In the genomic region with DNA sequence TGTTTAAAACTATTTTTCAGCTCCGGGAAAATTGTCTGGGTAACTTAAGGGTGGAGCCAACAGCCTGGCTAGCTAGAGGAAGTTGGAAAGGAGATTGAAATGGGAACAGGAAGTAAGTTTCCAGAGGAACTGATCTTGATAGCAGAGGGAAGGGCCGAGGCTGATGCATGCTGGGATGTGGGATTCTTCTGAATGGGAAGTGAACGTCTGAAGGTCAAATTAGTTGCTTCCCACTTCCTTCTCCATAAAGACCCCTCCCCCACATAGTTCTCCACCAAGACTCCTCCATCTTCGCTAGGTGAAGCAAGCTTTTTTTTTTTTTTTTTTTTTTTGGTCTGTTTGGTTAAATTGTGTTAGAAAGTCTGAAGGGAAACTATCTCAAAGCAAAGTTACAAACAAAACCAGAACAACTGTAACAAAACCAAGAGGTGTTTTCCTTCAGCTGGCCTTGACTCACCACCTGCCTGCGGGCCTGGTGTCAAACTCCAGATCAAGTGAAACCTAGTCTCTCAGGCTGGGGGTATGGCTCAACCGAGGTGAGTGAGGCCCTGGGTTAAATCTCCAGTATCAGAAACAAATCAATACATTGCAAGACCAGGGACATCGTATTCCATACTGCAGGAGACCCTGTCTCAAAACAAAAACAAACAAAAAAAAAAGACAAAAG, we compare ENCODE assay signal across 12 mouse cellular contexts. TPM values are rescaled to one million over a fixed set of nuclear protein-coding genes. Genes with fewer than 3 reads are reported as not detected.
A peak's percentile ranks its signal among the peaks of the same experiment; 100 is the strongest.
DNase-seq lines count a peak whose midpoint lies in the region; ATAC-seq and TF ChIP-seq lines count a peak whose summit lies in the region.
"Had no signal": no experiment of that assay in that cellular context is flagged by ENCODE, and none has a peak within 500 bp of the region (broad histone marks: within the 10 kb centered on the region; RNA-seq: fewer than 3 reads in every experiment).

No protein-coding gene starts in this region.

- H3K27me3 ChIP-seq in liver, postnatal 0 days (ENCODE audit: insufficient read depth, low read length): no peaks in the 10 kb centered on the region
- no peaks in the 10 kb centered on the region for H3K27me3 ChIP-seq in kidney, embryonic 16.5 days (ENCODE audit: insufficient read depth, low read length)
- H3K27me3 ChIP-seq in small intestine, adult 2 months (ENCODE audit: control insufficient read depth, insufficient read depth, low read length): no peaks in the 10 kb centered on the region
- H3K27me3 ChIP-seq: embryonic facial prominence, embryonic 13.5 days; limb, embryonic 12.5 days; neural tube, embryonic 12.5 days had no signal

- 34% methylated on average over 7 of the region's 7 CpGs for WGBS in liver, postnatal 0 days (ENCODE audit: insufficient replicate concordance)
- WGBS in kidney, embryonic 16.5 days: 59% methylated on average over 7 of the region's 7 CpGs
- 40% methylated on average over 7 of the region's 7 CpGs for WGBS in small intestine, adult 2 months

- H3K36me3 ChIP-seq in liver, postnatal 0 days (replicated peaks; ENCODE audit: insufficient read depth, low read length): no peaks in the 10 kb centered on the region
- no peaks in the 10 kb centered on the region for H3K36me3 ChIP-seq in kidney, embryonic 16.5 days (ENCODE audit: insufficient read depth, low read length)
- no peaks in the 10 kb centered on the region for H3K36me3 ChIP-seq in small intestine, adult 2 months (ENCODE audit: control insufficient read depth, insufficient read depth, low read length)
- H3K36me3 ChIP-seq: embryonic facial prominence, embryonic 13.5 days; limb, embryonic 12.5 days; neural tube, embryonic 12.5 days had no signal

- no peak for TF ChIP-seq POLR2A in small intestine, adult 2 months (IDR thresholded peaks at IDR 0.05; ENCODE audit: low read depth, low read length)

- H3K4me2 ChIP-seq in liver, postnatal 0 days (ENCODE audit: low read depth, low read length): 0 out of 2 replicates have a peak overlapping the region, but pooled peaks have one; percentile 9
- H3K4me2 ChIP-seq in kidney, embryonic 16.5 days (replicated peaks; ENCODE audit: low read depth, low read length): no peak overlapping the region
- H3K4me2 ChIP-seq: embryonic facial prominence, embryonic 13.5 days; limb, embryonic 12.5 days; neural tube, embryonic 12.5 days had no signal

- TF ChIP-seq CTCF in liver, postnatal 0 days (IDR thresholded peaks at IDR 0.05; ENCODE audit: low read depth): no peak
- no peak for TF ChIP-seq CTCF in small intestine, adult 2 months (IDR thresholded peaks at IDR 0.05; ENCODE audit: extremely low read depth, insufficient read length, insufficient replicate concordance, low read depth, low read length)

- H3K4me3 ChIP-seq in liver, postnatal 0 days (ENCODE audit: low read depth, low read length): no peak overlapping the region
- no peak overlapping the region for H3K4me3 ChIP-seq in brown adipose tissue, adult 24 weeks (ENCODE audit: insufficient read depth, low read depth, low read length)
- no peak overlapping the region for H3K4me3 ChIP-seq in kidney, embryonic 16.5 days (ENCODE audit: low read length)
- no peak overlapping the region for H3K4me3 ChIP-seq in small intestine, adult 2 months (ENCODE audit: low read depth, low read length)
- H3K4me3 ChIP-seq: embryonic facial prominence, embryonic 13.5 days; limb, embryonic 12.5 days; neural tube, embryonic 12.5 days had no signal

- peaks cover 9% of the 10 kb centered on the region; the same call in 1 of the 2 replicates for H3K4me1 ChIP-seq in liver, postnatal 0 days (ENCODE audit: insufficient read depth)
- peaks cover 4% of the 10 kb centered on the region for H3K4me1 ChIP-seq in brown adipose tissue, adult 24 weeks (ENCODE audit: control insufficient read depth, insufficient read depth, insufficient read length, low read length)
- H3K4me1 ChIP-seq in kidney, embryonic 16.5 days (ENCODE audit: insufficient read depth, low read length): no peaks in the 10 kb centered on the region
- peaks cover under 1% of the 10 kb centered on the region; the same call in 1 of the 2 replicates for H3K4me1 ChIP-seq in small intestine, adult 2 months (ENCODE audit: control insufficient read depth, insufficient read depth, insufficient read length, low read length)
- H3K4me1 ChIP-seq: embryonic facial prominence, embryonic 13.5 days; limb, embryonic 12.5 days; neural tube, embryonic 12.5 days had no signal

- TF ChIP-seq EP300 in liver, postnatal 0 days (IDR thresholded peaks at IDR 0.05; ENCODE audit: low read depth): peak; percentile 36; the same call in 1 of the 2 replicates

- H3K9ac ChIP-seq in liver, postnatal 0 days (replicated peaks): no peak overlapping the region
- no peak overlapping the region for H3K9ac ChIP-seq in kidney, embryonic 16.5 days (replicated peaks; ENCODE audit: low read length)
- H3K9ac ChIP-seq: embryonic facial prominence, embryonic 13.5 days; limb, embryonic 12.5 days; neural tube, embryonic 12.5 days had no signal

- ATAC-seq in liver, postnatal 0 days: peak; percentile 26; the same call in 1 of the 2 replicates
- 0 out of 2 replicates have a peak, but pooled peaks have one; percentile 27 for ATAC-seq in kidney, embryonic 16.5 days (ENCODE audit: low FRiP score, low TSS enrichment)

- DNase-seq in liver, postnatal 0 days: no peak
- DNase-seq in liver (no peak), MN1 (ENCODE audit: low spot score) (no peak)
- DNase-seq in spleen, adult 18-20 months: no peak
- no peak for DNase-seq in B cell, adult 2 months
- DNase-seq: adrenal gland, postnatal 25 days had no signal

- H3K27ac ChIP-seq in liver, postnatal 0 days (ENCODE audit: low read depth): peak overlapping the region; percentile 67
- peak overlapping the region; percentile 94 for H3K27ac ChIP-seq in brown adipose tissue, adult 24 weeks (replicated peaks; ENCODE audit: low read depth, low read length)
- H3K27ac ChIP-seq in kidney, embryonic 16.5 days (ENCODE audit: low read length): peak overlapping the region; percentile 60; the same call in 1 of the 2 replicates
- peak overlapping the region; percentile 87 for H3K27ac ChIP-seq in small intestine, adult 2 months (ENCODE audit: insufficient read depth, low read depth, low read length)
- H3K27ac ChIP-seq: embryonic facial prominence, embryonic 13.5 days; limb, embryonic 12.5 days; neural tube, embryonic 12.5 days had no signal

- no peaks in the 10 kb centered on the region for H3K9me3 ChIP-seq in liver, postnatal 0 days (ENCODE audit: low read length)
- no peaks in the 10 kb centered on the region for H3K9me3 ChIP-seq in kidney, embryonic 16.5 days (ENCODE audit: low read length)
- H3K9me3 ChIP-seq: embryonic facial prominence, embryonic 13.5 days; limb, embryonic 12.5 days; neural tube, embryonic 12.5 days had no signal

RNA-seq across cellular contexts. Expression of a gene that starts 10.6 kb away (rescaled TPM):
- polyA plus RNA-seq in liver, postnatal 0 days (2015; fragmentation: Nextera tagmentation; extraction: Ambion mirVana): 5.9 and 6.4 TPM in 2 replicates
- 6.4 and 7.7 TPM in 2 replicates for polyA plus RNA-seq in brown adipose tissue, adult 24 weeks (2012; ENCODE audit: insufficient read depth, insufficient read length, missing spikeins)
- polyA plus RNA-seq in kidney, embryonic 16.5 days (2015; fragmentation: Nextera tagmentation; extraction: Ambion mirVana): 22.6 and 24.7 TPM in 2 replicates
- 34.9 and 67.9 TPM in 2 replicates for polyA plus RNA-seq in small intestine, adult 2 months (2012; rRNA removed)
